Mouse (Mus musculus) fat pad, adult 2 months (tissue): ENCODE measurements around the gene Mta1.

Source experiments
- DNase-seq: peaks from one replicate; pipeline ENCODE4 v3.0.0-alpha.2; 2011; ENCODE audit warnings: low read depth, low spot score; ENCODE audit errors: extremely low read depth

Gene Mta1

DNA sequence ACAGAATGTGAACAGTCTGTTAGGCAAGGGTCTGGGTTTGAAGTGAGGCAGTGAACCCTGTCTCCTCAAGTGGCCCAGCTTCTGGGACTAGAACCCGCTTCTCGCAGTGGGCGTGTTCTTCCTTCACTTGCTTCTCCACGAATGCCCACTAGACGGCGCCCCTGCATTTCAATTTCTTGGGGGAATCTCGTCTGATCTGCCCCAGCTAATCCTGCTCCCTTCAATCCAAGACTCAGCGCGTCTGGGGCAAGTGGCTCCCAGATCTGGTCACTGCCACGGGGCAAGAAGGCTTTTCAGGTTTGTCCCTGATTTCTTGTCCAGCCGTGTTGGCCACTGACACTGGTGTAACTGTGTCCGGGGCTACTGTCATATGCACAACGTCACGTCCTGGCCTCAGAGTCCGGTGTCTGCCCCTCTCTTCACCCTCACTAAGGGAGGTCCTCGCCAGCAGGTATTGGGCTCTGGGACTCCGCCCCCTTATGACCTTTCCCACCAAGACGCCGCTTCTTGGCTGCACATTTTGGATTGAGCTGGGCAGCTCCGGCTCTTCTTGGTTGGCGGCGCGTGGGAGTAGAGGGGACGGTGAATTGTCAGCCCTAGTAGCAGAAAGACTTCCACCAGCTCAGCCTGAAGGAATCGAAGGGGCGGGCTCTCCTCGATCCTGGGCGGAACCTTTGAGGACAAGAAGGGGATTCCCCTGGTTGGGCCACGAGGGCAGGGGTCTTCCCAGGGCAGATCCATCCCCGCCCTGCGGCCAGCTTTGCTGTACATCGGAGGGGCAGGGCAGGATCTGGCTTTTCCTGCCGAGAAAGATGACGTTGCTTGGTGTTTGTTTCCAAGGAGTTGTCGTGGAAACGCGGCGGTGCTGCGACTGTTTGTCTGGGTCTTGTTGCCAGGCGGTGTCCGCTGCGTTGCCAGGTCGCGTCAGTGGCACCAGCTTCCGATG, 48.3 kb downstream of the Mta1 start, which contains the start of gene Crip1:
Gene Crip1, plus strand, starts transcription at position 205 of the 946 bp plus-strand sequence.
- DNase-seq = no peak

DNA sequence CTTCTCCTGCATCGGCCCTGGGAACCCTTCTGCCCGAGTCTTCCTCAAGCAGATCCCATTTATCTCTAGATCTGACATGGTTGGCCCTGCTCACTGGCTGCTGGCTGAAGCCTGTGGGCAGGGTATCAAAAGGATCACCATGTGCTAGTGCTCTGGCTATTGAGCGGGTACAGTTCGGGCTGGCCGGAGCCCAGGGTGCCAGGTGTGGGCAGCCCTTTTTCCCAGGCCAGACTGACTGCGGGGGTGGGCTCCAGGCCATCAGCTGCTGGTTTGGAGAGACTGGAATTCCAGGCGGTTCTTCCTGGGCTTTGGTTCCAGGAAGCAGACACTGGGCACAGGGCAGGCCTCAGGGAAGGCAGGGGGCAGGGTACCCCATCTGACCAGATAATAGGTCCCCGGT, 49.4 kb downstream of the Mta1 start:
- no peak for DNase-seq

- DNase-seq = no peak
Measured at GRCm38 (mm10) chr12:113148381-113149035, 50.4 kb downstream of the Mta1 start.

DNA sequence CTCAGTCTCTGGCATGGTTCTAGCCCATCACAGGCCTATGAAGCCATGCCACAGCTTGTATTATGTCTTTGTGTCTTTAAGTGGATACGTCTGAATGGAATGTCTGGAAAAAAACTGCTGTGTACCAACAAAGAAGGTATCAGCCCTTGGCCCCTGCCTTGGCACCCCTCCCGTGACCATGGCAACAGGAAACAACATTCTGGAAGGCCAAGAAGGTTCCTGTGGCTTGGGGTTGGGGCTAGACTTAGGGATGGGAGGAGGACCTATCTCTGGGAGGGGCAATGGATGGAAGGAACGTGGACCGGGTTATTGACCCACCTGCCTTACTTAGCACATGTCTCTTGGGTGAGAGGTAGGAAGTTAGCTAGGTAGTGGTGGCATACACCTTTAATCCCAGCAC, 51.3 kb downstream of the Mta1 start:
- no peak for DNase-seq

DNA sequence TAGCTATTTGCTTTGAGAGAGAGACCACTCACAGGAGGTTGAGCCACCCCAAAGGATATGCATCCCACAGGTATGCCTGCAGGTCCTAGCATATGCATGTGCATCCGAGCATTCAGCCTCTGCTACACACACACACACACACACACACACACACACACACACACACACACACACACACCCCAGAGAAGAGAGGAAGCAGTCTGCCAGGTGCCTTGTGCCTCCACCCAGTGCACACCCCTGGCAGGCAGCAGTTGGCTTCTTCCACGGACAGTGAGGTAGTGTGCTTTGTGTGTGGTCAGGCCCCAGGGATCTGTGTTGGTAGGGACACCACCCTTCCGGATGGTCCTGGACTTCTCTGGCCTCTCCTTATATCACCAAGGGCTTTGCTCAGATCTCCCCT, 51.8 kb downstream of the Mta1 start:
- no peak for DNase-seq

DNA sequence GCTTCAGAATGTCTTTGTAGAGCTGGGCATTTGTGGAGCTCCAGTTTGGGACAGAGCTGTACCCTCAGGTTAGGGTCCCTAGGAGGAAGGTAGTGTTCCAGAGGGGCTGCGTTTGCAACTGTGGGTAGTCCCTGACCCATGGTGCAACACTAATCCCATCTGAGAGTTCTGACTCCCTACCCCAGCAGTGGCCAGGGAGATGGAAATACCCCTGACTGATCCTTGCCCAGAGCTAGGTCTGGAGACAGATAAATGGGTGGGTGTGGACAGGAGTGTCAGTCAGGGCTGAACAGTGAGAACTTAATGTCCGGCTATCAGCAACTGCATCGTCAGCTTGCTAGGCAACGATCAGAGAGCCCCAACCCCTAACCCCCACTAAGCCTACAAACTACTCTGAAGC, 52.5 kb downstream of the Mta1 start:
- DNase-seq = no peak

GRCm38 (mm10) chr12:113151046-113151445, 53.0 kb downstream of the Mta1 start:
- no peak for DNase-seq

DNA sequence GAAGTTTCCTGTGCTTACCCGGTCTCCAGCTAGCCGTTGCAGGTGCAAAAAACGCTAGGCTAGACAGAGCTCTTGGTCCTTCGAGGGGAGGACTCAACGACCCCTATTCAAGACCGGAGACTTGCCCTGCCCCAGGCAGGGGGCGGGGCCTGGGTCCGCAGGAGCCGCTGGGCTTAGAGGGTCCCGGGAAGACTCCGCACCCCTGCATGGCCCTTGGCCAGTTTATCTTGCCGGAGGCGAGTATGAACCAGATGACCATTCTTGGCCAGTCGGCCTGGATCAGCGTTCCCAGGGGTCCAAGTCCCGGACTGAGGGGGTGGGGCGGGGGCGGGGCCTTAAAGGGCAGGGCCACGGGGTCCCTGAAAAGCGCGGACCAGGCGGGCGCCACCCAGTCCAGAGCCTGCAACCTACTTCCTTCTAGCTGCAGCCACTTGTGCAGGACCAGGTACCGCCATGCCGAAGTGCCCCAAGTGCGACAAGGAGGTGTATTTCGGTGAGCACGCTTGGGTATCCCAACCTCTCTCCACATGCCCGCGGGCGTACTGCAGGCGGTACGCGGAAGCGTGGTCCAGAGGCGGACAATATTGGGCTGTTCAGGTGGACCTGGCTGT, 53.7 kb downstream of the Mta1 start:
- no peak for DNase-seq

DNA sequence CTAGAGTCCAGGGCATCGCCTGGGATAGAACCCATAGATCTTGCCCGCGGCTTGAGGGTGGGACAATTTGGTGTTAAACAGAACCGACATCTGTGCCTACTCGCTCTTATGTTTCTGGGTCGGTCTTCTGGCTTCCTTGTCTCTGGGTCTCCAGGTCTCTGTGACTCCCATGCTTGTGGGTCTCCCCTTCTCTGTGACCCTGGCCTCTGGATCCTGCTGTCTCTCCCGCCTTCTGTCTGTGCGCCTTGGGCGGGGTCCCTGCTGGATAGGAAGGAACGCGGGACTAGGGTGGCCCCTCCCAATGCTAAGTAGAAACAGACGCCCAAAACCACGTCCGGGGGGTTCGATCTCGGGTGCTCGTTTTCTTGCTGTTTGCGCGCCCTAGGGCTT, 54.2 kb downstream of the Mta1 start:
- no peak for DNase-seq

GRCm38 (mm10) chr12:113152991-113153525, 55.0 kb downstream of the Mta1 start:
- no peak for DNase-seq

DNA sequence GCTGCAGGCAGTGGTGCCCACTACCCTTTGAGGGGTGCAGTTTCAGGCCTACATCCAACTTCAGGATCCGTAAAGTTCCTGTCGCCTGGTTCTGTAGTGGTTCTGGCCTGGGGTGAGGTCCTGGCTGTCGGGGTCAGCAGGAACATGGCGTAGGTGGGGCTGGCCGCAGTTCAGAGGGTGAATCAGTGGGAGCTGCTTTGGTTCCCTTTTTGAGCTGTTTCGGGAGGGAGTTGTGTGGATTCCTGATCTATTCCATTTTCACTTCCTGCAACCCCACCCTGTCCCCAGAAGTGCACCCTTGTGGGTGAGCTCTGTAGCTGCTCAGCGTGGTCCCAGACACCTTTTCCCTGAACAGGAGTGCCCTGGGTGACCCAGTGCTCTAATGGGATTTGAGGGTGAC, 55.9 kb downstream of the Mta1 start:
- DNase-seq = no peak

DNA sequence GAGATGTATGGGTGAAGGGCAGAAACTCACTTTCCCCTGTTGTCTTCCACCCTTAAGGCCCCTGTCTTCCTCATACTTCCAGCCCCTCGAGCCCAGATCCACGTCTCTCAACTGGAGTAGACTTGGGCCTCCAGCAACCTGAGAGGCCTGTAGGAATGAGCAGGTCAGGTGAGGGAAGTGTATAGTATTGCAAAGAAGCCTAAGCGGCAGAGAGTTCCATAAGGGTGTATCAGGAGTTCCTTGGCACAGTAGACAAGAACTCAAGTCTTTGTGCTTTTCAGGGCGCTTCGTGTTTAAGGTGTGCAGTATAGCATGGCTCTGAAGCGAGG, 56.6 kb downstream of the Mta1 start:
- DNase-seq = no peak

DNA sequence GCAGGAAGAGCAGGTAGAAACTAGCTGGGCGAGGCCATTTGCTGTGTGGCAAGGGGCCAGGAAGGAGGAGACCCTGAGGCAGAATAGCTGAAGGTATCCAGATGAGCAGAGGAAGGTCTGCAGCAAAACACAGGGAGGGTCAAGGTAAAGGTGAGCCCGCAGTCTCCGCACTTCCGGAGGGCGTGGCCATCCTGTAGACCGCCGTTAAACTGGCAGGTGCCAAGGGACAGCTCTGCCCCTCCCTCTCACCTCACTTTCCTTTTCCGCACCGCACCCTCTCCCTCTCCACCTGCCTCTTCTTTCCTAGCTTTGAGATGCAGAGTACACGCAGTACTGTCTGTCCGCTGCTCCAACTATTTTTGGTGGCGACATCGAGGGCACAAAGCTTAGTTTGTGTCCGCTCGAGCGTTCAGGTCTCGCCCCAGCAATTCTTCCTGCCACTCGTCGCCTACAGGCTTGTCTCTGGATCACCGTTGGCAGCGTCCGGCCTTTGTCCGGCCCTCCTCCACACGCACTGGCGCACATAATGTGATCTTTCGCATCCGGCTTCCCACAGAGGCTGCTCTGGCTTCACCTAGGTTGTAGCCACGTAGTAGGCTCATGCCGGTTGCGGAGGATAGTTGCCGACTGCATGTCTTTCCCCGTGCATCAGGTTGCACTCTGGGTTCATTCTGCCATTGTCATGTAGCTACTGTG, 57.1 kb downstream of the Mta1 start:
- no peak for DNase-seq

- peak; percentile 85 for DNase-seq
Measured at GRCm38 (mm10) chr12:113155887-113156539, 57.9 kb downstream of the Mta1 start, which contains the start of gene Tedc1. TSS of gene Tedc1 (plus strand) at chr12:113156421.

DNA sequence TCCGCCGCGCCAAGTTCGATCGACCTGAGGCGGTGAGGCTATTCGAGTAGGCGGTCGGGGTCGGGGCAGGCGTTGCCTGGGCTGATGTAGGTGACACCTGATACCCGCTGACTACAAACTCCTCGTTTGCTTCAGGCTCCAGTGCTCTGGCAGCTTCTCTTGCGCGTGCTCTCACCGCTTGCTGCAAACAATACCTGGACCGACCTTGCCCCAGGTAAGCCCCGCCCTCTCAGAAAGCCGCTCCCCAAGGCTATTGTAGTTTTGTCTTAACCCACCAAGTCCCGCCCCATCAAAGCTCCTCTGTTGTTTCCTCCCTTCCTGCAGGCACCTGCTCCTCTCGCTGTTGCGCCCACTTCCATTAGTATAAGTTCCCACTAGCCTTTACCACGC, 58.5 kb downstream of the Mta1 start:
- no peak for DNase-seq

- no peak for DNase-seq
Measured at GRCm38 (mm10) chr12:113157002-113157401, 58.9 kb downstream of the Mta1 start.

DNA sequence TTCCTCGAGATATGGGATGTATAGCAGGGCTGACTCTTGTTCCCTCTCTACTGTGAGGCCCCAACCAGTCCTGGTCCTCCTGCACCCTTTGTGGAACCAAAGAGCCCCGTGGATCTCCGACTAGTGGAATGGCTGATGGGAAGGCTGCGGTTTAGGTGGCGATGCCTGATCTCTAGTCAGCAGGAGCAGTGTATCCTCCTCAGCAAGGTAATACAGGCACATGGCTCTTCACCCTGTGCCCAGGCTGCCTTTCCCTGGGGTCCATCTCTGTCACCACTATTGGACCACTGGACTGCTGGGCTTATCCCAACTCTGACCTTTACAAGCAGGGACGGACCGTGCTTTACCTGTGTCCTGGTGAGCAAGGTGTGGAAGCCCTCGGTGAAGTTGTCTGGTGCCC, 59.4 kb downstream of the Mta1 start:
- no peak for DNase-seq

GRCm38 (mm10) chr12:113157971-113158370, 59.9 kb downstream of the Mta1 start:
- no peak for DNase-seq

- no peak for DNase-seq
Measured at GRCm38 (mm10) chr12:113163561-113164006, 65.5 kb downstream of the Mta1 start.

GRCm38 (mm10) chr12:113168031-113168536, 70.0 kb downstream of the Mta1 start:
- DNase-seq = no peak
